Mouse (Mus musculus) ES-E14 (cell line): Measurements from ENCODE around the gene Irf8.

ENCODE experiments used
- CHD2 ChIP-seq: IDR thresholded peaks from 2 replicates; pipeline ENCODE4 v1.6.1; 2014; ENCODE audit warnings: mild to moderate bottlenecking, low read depth, low read length, inconsistent platforms
- HCFC1 ChIP-seq: IDR thresholded peaks from 2 replicates; pipeline ENCODE4 v1.6.1; 2012; ENCODE audit warnings: low read length, inconsistent platforms, borderline replicate concordance; ENCODE audit not compliant: insufficient read depth
- MAFK ChIP-seq: IDR thresholded peaks from 2 replicates; pipeline ENCODE4 v1.6.1; 2014; ENCODE audit warnings: mild to moderate bottlenecking, low read depth, low read length, inconsistent platforms; ENCODE audit not compliant: insufficient read depth
- ZC3H11A ChIP-seq: IDR thresholded peaks from 2 replicates; pipeline ENCODE4 v1.6.1; 2012; ENCODE audit warnings: low read depth, mild to moderate bottlenecking, inconsistent platforms, low read length, borderline replicate concordance
- ZNF384 ChIP-seq: IDR thresholded peaks from 2 replicates; pipeline ENCODE4 v1.6.1; 2012; ENCODE audit warnings: low read depth, low read length, inconsistent platforms

DNA sequence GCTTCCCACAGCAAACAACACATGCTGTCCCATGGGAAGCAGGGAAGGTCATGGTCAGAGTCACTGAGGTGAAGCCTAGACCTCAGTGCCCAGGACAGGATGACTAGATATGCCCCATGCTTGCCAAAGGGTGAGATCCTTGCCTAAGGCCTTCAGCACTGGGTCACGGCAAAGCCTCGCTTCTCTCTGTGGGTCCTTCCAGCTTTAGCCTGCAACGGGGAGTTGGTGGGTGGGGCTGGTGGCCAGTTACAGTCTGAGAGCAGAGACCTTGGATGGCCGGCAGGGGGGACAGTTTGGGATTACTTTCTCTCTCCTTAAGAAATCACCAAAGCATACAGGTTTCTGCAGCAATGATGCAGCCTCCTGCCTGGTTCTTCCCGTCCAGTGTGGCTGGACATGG is 51.5 kb downstream of the Irf8 start:
- TF ChIP-seq HCFC1 (no peak), CHD2 (no peak), ZNF384 (no peak), MAFK (no peak), ZC3H11A (no peak)
